Mouse (Mus musculus): Measurements from ENCODE around the gene Etv3.
"Not testable (repeated sequence)": the region's sequence is repeated elsewhere in the genome, so short reads cannot be mapped to it uniquely, and the experiment has no call there.

The Etv3 gene

DNA sequence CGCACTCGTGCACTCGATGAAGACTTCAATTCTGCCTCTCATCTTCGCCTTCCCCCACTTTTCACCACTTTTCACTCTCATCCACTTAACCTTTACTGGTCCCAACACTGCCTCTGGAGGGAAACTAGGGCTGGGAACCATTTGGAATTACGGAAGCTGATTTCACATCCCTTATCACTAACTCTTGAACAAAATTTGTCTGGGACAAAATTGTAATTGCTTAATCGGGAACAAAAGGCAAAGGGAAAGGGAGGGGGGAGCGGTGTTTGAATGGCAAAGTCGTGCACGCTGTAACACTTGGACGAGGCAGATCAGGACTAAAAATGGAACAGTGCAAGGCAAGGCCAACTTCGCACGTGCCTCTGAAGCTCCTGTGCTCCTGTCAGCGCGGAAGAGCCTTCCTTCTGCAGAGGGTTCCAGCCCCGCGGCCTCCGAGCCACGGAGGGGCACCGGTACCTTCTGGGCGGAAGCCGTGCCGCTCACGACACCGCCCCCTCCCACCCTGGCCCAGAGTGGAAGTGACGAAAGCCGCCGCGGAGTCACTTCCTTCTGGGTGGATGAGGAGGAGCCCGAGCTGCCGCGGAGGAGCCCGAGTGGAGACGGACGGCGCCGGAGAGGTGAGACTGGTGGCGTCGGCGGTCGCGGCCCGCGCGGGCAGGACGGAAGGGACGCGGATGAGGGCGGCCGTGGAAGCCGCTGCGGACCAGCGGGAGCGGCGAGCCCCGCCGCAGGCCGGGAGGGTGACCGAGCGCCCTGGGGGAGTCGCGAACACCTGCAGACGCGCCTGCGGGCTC, at the start of gene Etv3:
TSS of gene Etv3 (plus strand) at position 365 of the 794 bp plus-strand sequence.
- in situ Hi-C loops (cut with MboI; ENCODE audit: low pct_unique_long_range_greater_than_20kb in 1 of 2, low sequenced_read_pairs in 2 of 2, unreplicated experiment in 1 of 2) = no loop called here

DNA sequence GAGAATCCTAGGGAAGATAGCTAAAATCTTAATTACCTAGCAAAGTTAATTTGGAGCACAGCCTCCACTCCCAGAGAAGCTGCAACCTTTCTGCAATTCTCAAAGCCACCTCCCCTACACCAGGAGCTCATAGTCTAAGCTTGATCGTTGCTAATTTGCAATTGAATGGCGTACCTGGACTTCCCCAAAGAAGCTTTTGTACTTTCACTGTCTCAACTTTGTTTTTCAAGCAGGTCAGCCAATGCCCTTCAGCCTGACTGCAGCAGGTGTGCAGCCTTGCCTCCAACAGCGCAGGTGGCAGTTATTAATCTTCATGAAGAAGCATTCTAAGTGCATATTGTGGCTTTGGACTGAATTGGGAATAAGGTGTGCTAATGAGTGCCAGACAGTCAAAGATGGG, 47.3 kb upstream of the Etv3 start:
- in situ Hi-C loops (cut with MboI; ENCODE audit: low pct_unique_long_range_greater_than_20kb in 1 of 2, low sequenced_read_pairs in 2 of 2, unreplicated experiment in 1 of 2) = not testable (repeated sequence)

- in situ Hi-C loops (cut with MboI; ENCODE audit: low pct_unique_long_range_greater_than_20kb in 1 of 2, low sequenced_read_pairs in 2 of 2, unreplicated experiment in 1 of 2) = not testable (repeated sequence)
These were observed 46.6 kb upstream of the Etv3 start for GRCm38 (mm10) chr3:87478596-87478995.

- in situ Hi-C loops (cut with MboI; ENCODE audit: low pct_unique_long_range_greater_than_20kb in 1 of 2, low sequenced_read_pairs in 2 of 2, unreplicated experiment in 1 of 2) = not testable (repeated sequence)
These were observed 46.0 kb upstream of the Etv3 start for GRCm38 (mm10) chr3:87479230-87479629.

GRCm38 (mm10) chr3:87487392-87487791, 37.8 kb upstream of the Etv3 start:
- in situ Hi-C loops (cut with MboI; ENCODE audit: low pct_unique_long_range_greater_than_20kb in 1 of 2, low sequenced_read_pairs in 2 of 2, unreplicated experiment in 1 of 2) = no loop called here

DNA sequence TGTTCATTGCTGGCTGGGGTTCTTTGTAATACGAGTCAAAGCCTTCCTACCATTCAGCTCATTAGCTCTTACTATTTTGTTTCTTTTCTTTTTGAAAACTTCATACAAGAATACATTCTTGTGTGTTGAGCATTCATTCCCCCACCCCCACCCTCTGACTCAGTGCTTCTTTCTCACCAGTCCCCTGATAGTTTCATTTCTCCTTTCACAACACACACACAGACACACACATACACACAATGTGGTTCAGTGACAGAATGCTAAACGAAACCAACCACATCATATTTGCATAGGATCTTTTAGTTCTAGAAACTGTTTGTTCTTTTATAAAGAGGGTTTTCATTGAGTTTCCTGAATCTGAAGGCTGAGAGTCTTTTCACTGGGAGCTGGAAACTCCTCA, 37.3 kb upstream of the Etv3 start:
- in situ Hi-C loops (cut with MboI; ENCODE audit: low pct_unique_long_range_greater_than_20kb in 1 of 2, low sequenced_read_pairs in 2 of 2, unreplicated experiment in 1 of 2) = no loop called here

DNA sequence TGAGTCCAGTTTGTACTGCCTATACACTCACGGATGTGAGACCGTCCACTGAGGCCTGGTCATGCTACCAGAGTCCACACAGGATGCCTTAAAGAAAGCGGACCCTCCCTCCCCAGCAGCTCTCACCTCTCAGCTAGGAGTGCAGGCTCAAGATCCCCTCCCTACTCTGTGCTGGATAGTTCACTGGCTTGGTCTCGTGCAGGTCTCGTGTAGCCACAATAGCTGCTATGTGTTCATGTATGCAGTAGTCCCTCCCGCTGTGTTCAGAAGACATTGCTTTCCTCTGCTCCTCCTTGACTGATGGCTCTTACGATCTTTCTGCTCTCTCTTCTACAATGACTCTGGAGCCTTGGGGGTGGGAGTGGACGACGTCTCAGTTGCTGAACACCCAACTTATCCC, 26.9 kb upstream of the Etv3 start:
- in situ Hi-C loops (cut with MboI; ENCODE audit: low pct_unique_long_range_greater_than_20kb in 1 of 2, low sequenced_read_pairs in 2 of 2, unreplicated experiment in 1 of 2) = loop anchor here (5.0 to 10.0 kb wide), 3 partner anchors 83 to 463 kb away; no protein-coding TSS in a partner anchor

DNA sequence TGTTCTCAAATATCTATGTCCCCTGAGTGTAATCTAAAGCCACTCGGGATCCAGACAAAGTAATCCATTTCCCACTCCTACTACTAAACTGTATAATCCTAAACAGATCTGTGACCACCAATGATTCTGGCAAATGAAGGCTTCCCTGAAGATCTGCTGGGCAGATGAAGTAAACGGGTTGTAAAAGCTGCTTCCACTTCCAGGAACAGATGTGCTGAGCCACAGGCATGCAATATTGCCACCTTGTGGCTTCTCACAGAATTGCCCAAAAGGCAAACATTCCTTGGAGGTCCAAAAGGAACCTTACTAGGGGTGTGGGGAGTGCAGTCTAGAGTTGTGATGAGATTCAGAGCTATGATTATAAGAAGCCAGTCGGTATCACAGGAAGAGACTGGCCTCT, 26.1 kb upstream of the Etv3 start:
- in situ Hi-C loops (cut with MboI; ENCODE audit: low pct_unique_long_range_greater_than_20kb in 1 of 2, low sequenced_read_pairs in 2 of 2, unreplicated experiment in 1 of 2) = loop anchor here (5.0 to 10.0 kb wide), 3 partner anchors 84 to 464 kb away; no protein-coding TSS in a partner anchor

DNA sequence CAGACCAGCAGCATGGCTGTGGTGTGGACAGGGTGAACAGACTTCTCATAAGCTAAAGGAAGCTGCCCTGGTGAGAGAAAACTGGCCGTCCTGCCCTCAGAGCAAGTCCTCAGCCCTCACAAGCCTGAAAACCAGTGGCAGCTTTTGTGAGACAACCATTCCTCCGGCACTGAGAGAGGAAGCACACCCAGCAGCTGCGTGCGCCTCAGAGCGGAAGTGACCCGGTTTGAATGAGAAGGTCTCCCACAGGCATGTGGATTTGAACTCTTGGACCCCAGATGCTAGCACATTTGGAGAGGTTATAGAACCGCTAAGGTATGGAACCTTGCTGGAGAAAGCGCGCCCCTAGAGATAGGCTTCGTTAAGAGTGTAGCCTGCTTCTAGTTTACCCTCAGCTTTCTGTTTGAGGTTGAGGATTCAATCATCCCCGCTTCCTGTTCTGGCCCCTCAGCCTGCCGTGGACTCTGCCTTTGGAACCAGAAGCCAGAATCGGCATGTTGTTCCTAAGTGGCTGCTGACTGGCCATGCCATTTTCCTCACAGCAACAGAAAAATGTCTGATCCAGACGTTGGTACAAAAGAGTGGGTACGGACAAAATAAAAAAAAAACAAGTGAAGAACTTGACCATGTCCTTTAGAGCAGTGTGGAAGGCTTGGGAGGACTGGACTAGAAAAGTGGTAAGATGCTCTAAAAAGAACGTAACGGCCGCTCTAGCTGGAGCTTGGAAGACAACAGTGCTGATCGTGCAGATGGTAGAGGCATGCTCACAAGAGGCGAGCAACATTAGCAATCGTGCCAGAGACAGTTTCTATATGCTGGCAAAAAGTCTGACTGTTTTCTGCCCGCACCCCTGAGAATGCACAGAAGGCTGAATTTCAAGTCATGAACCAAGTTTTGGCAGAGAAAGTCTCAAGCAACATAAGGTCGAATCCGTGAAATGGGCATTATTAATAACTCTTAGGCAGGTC, 24.8 kb upstream of the Etv3 start:
- in situ Hi-C loops (cut with MboI; ENCODE audit: low pct_unique_long_range_greater_than_20kb in 1 of 2, low sequenced_read_pairs in 2 of 2, unreplicated experiment in 1 of 2) = loop anchor here (5.0 to 10.0 kb wide), 3 partner anchors 176 to 466 kb away; no protein-coding TSS in a partner anchor

- in situ Hi-C loops (cut with MboI; ENCODE audit: low pct_unique_long_range_greater_than_20kb in 1 of 2, low sequenced_read_pairs in 2 of 2, unreplicated experiment in 1 of 2) = loop anchor here (5.0 to 10.0 kb wide), 3 partner anchors 176 to 466 kb away; no protein-coding TSS in a partner anchor
These were observed 24.1 kb upstream of the Etv3 start for GRCm38 (mm10) chr3:87501151-87501550.

- in situ Hi-C loops (cut with MboI; ENCODE audit: low pct_unique_long_range_greater_than_20kb in 1 of 2, low sequenced_read_pairs in 2 of 2, unreplicated experiment in 1 of 2) = loop anchor here (5.0 to 10.0 kb wide), 3 partner anchors 178 to 468 kb away; no protein-coding TSS in a partner anchor
These were observed 22.4 kb upstream of the Etv3 start for GRCm38 (mm10) chr3:87502771-87503170.

DNA sequence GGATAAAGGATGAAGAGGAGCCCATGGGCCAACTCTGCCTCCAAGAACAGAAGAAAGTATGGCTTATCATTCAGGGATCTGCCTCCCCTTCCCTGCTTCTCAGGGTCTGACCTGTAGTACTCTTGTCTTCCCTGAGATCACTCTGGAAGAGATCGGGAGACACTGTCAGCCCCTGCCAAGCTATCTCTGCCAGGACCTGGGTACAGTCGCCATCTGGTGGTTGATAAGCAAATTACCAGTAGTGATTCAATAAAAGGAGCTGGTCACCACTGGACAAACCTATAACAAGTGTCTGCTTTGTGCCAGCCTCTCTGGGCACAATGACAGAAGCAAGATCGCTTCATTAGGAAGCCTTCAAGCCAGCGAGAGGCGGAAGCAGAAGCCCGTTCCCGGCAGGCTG, 20.9 kb upstream of the Etv3 start:
- in situ Hi-C loops (cut with MboI; ENCODE audit: low pct_unique_long_range_greater_than_20kb in 1 of 2, low sequenced_read_pairs in 2 of 2, unreplicated experiment in 1 of 2) = loop anchor here (5.0 to 10.0 kb wide), 3 partner anchors 180 to 470 kb away; no protein-coding TSS in a partner anchor

- in situ Hi-C loops (cut with MboI; ENCODE audit: low pct_unique_long_range_greater_than_20kb in 1 of 2, low sequenced_read_pairs in 2 of 2, unreplicated experiment in 1 of 2) = loop anchor here (5.0 to 10.0 kb wide), 3 partner anchors 180 to 470 kb away; no protein-coding TSS in a partner anchor
These were observed 20.3 kb upstream of the Etv3 start for GRCm38 (mm10) chr3:87504749-87505425.

GRCm38 (mm10) chr3:87506456-87507416, 18.5 kb upstream of the Etv3 start:
- in situ Hi-C loops (cut with MboI; ENCODE audit: low pct_unique_long_range_greater_than_20kb in 1 of 2, low sequenced_read_pairs in 2 of 2, unreplicated experiment in 1 of 2) = loop anchor here (10.0 kb wide), 2 partner anchors 182 to 472 kb away; no protein-coding TSS in a partner anchor

- in situ Hi-C loops (cut with MboI; ENCODE audit: low pct_unique_long_range_greater_than_20kb in 1 of 2, low sequenced_read_pairs in 2 of 2, unreplicated experiment in 1 of 2) = loop anchor here (10.0 kb wide), 2 partner anchors 184 to 474 kb away; no protein-coding TSS in a partner anchor
These were observed 16.9 kb upstream of the Etv3 start for GRCm38 (mm10) chr3:87508205-87508901.

DNA sequence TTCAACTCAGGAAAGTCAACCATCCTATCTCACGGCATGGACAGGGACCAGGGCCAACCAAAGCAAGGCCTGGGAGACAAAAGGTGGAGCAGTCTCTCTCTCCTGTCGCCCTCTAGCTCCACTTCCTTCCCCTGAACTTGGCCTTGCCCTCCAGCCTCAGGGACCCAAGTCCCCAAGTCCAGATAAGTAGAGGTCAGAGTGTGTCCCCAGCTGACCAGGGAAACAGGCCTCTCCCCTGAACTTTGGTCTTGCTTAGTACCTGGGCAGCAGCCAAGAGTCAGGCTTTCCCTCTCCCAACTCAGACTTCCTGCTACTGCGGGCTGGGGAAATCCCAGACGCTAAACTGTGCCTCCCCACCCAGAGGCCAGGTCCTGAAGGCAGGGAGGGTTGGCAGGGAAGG, 16.1 kb upstream of the Etv3 start:
- in situ Hi-C loops (cut with MboI; ENCODE audit: low pct_unique_long_range_greater_than_20kb in 1 of 2, low sequenced_read_pairs in 2 of 2, unreplicated experiment in 1 of 2) = loop anchor here (10.0 kb wide), 2 partner anchors 184 to 474 kb away; no protein-coding TSS in a partner anchor
